In the genomic region with DNA sequence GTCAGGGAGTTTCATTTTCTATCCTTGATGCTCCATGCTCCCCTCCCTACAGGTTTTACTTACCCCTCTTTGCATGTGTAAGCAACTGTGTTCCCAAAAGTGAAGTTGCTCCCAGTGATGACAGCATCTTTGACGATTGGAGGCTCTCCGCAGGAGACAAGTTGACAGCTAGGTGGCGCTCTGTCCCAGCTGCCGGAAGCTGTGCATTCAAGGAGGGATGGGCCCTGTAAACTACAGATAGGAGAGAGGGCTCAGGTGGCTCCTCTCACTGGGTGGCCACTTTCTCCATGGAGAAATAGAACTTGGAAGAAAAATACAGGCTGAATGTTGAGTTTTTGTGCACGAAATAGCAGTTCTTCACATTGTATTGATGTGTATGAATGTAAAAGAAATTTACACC, we compare ENCODE assay signal across 9 mouse cellular contexts.
DNase-seq lines count a peak whose midpoint lies in the region; ATAC-seq lines count a peak whose summit lies in the region.
"Had no signal": no experiment of that assay in that cellular context is flagged by ENCODE, and none has a peak within 500 bp of the region (broad histone marks: within the 10 kb centered on the region; RNA-seq: fewer than 3 reads in every experiment).

No protein-coding gene starts in this region.

- WGBS in forebrain, embryonic 12.5 days = 9% methylated on average over 5 of the region's 5 CpGs
- 7% methylated on average over 5 of the region's 5 CpGs for WGBS in hindbrain, embryonic 12.5 days
- WGBS in midbrain, embryonic 15.5 days = 13% methylated on average over 5 of the region's 5 CpGs

- H3K27ac ChIP-seq in forebrain, embryonic 12.5 days = no peak overlapping the region
- no peak overlapping the region for H3K27ac ChIP-seq in hindbrain, embryonic 12.5 days
- no peak overlapping the region for H3K27ac ChIP-seq in midbrain, embryonic 15.5 days

- no peaks in the 10 kb centered on the region for H3K9me3 ChIP-seq in forebrain, embryonic 12.5 days
- no peaks in the 10 kb centered on the region for H3K9me3 ChIP-seq in hindbrain, embryonic 12.5 days (replicated peaks)
- H3K9me3 ChIP-seq in midbrain, embryonic 15.5 days = no peaks in the 10 kb centered on the region

- H3K36me3 ChIP-seq in forebrain, embryonic 12.5 days (replicated peaks) = no peaks in the 10 kb centered on the region
- no peaks in the 10 kb centered on the region for H3K36me3 ChIP-seq in hindbrain, embryonic 12.5 days
- H3K36me3 ChIP-seq in midbrain, embryonic 15.5 days (replicated peaks) = no peaks in the 10 kb centered on the region
- H3K36me3 ChIP-seq: G1E had no signal

- H3K4me1 ChIP-seq in forebrain, embryonic 12.5 days = 0 out of 2 replicates have a peak, but pooled peaks cover 4% of the 10 kb centered on the region
- no peaks in the 10 kb centered on the region for H3K4me1 ChIP-seq in hindbrain, embryonic 12.5 days
- 0 out of 2 replicates have a peak, but pooled peaks cover 3% of the 10 kb centered on the region for H3K4me1 ChIP-seq in midbrain, embryonic 15.5 days

- H3K4me2 ChIP-seq in forebrain, embryonic 12.5 days = no peak overlapping the region
- no peak overlapping the region for H3K4me2 ChIP-seq in hindbrain, embryonic 12.5 days (replicated peaks)
- H3K4me2 ChIP-seq in midbrain, embryonic 15.5 days = no peak overlapping the region

- no peak overlapping the region for H3K9ac ChIP-seq in forebrain, embryonic 12.5 days
- H3K9ac ChIP-seq in hindbrain, embryonic 12.5 days = no peak overlapping the region
- H3K9ac ChIP-seq in midbrain, embryonic 15.5 days = no peak overlapping the region

- peak; percentile 33 to 79 for DNase-seq in heart, adult 18-20 months
- DNase-seq in heart, postnatal 25 days (ENCODE audit: low spot score) = no peak
- peak; percentile 38 for DNase-seq in c-Kit-positive CD71-negative TER-119-negative erythroid progenitor cells, embryonic 14.5 days (ENCODE audit: low read depth)
- DNase-seq in left cerebral cortex, postnatal 14 days (ENCODE audit: low spot score in 2 of 2) = peak; percentile 54 to 80
- DNase-seq in spleen, postnatal 36 days (ENCODE audit: low spot score in 2 of 2) = peak; percentile 23 to 24

- H3K27me3 ChIP-seq in forebrain, embryonic 12.5 days = no peaks in the 10 kb centered on the region
- H3K27me3 ChIP-seq in hindbrain, embryonic 12.5 days = no peaks in the 10 kb centered on the region
- H3K27me3 ChIP-seq in midbrain, embryonic 15.5 days (replicated peaks) = no peaks in the 10 kb centered on the region

- intact Hi-C loops in heart, postnatal 25 days (cut with DNase I) = loop anchor here (1.0 to 10.0 kb wide), 2 partner anchors 171 to 408 kb away; no protein-coding TSS in a partner anchor
- intact Hi-C loops in left cerebral cortex, postnatal 14 days (cut with DNase I) = loop anchor here (10.0 kb wide), 1 partner anchor 172 kb away; no protein-coding TSS in a partner anchor

- no peak overlapping the region for H3K4me3 ChIP-seq in forebrain, embryonic 12.5 days (replicated peaks)
- H3K4me3 ChIP-seq in hindbrain, embryonic 12.5 days = no peak overlapping the region
- H3K4me3 ChIP-seq in midbrain, embryonic 15.5 days = no peak overlapping the region

- ATAC-seq in forebrain, embryonic 12.5 days (ENCODE audit: low FRiP score) = peak; percentile 51; the same call in 1 of the 2 replicates
- peak; percentile 56; the same call in 1 of the 2 replicates for ATAC-seq in hindbrain, embryonic 12.5 days (ENCODE audit: low FRiP score)
- ATAC-seq in midbrain, embryonic 15.5 days (replicated peaks) = 0 out of 2 replicates have a peak, but pooled peaks have one; percentile 48
